Comparison of ENCODE assay signal across 9 mouse cellular contexts in the genomic region with DNA sequence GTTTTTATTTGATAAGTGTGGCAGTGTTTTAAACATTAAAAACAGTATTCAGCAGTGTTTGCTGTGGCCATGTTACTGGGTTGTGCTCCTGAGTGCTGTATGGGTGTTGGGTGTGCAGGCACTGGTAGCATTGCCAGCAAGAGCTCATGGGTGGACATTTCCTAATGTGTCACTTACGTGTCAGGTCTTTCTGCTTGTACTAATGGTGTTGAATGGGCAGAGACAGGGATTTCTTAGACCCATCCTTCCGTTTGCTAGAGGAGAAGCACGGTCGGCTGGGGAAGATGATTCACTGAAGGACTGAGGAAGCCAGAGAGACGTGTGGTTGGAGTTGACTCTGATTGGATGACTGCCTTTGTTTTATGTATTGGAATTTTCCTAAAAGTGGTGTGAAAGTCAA.
DNase-seq lines count a peak whose midpoint lies in the region; ATAC-seq and TF ChIP-seq lines count a peak whose summit lies in the region.
"Had no signal": no experiment of that assay in that cellular context is flagged by ENCODE, and none has a peak within 500 bp of the region (broad histone marks: within the 10 kb centered on the region; RNA-seq: fewer than 3 reads in every experiment).

No protein-coding gene starts in this region.

- no peaks in the 10 kb centered on the region for H3K36me3 ChIP-seq in hindbrain, embryonic 16.5 days (ENCODE audit: control insufficient read depth, insufficient read depth, low read length)
- H3K36me3 ChIP-seq in midbrain, embryonic 14.5 days (ENCODE audit: control insufficient read depth, insufficient read depth, low read length), result no peaks in the 10 kb centered on the region

- no peak for ATAC-seq in Patski
- ATAC-seq in hindbrain, embryonic 16.5 days, result peak; percentile 54
- ATAC-seq in midbrain, embryonic 14.5 days (ENCODE audit: low FRiP score, low TSS enrichment), result no peak

- H3K4me3 ChIP-seq in hindbrain, embryonic 16.5 days (ENCODE audit: low read length), result peak overlapping the region; percentile 54
- peak overlapping the region; percentile 54 for H3K4me3 ChIP-seq in midbrain, embryonic 14.5 days (replicated peaks; ENCODE audit: low read depth, low read length)

- no peaks in the 10 kb centered on the region for H3K27me3 ChIP-seq in Patski
- H3K27me3 ChIP-seq in hindbrain, embryonic 16.5 days (replicated peaks; ENCODE audit: control insufficient read depth, insufficient read depth, low read length), result no peaks in the 10 kb centered on the region
- H3K27me3 ChIP-seq in midbrain, embryonic 14.5 days (ENCODE audit: control insufficient read depth, insufficient read depth, low read length), result no peaks in the 10 kb centered on the region

- peak; percentile 4 for DNase-seq in Patski (ENCODE audit: low read depth, low spot score)
- DNase-seq in cerebellum, adult 9-11 months, result peak; percentile 42
- peak; percentile 61 for DNase-seq in midbrain, embryonic 14.5 days
- DNase-seq in heart, postnatal 10 days, result no peak
- no peak for DNase-seq in gastrocnemius, postnatal 25 days
- no peak for DNase-seq in adrenal gland, postnatal 25 days
- no peak for DNase-seq in gastrocnemius, postnatal 10 days

- no peaks in the 10 kb centered on the region for H3K9me3 ChIP-seq in hindbrain, embryonic 16.5 days (ENCODE audit: control insufficient read depth, low read length)
- no peaks in the 10 kb centered on the region for H3K9me3 ChIP-seq in midbrain, embryonic 14.5 days (ENCODE audit: control insufficient read depth, low read length)
- H3K9me3 ChIP-seq: G1E had no signal

- intact Hi-C loops in heart, postnatal 10 days (cut with DNase I), result no loop called here

- peak overlapping the region; percentile 50 for H3K9ac ChIP-seq in hindbrain, embryonic 16.5 days (ENCODE audit: low read depth, low read length)
- peak overlapping the region; percentile 58 for H3K9ac ChIP-seq in midbrain, embryonic 14.5 days (replicated peaks; ENCODE audit: low read length)

- peak overlapping the region; percentile 79 for H3K27ac ChIP-seq in hindbrain, embryonic 16.5 days (ENCODE audit: low read depth, low read length)
- H3K27ac ChIP-seq in midbrain, embryonic 14.5 days (replicated peaks; ENCODE audit: low read depth, low read length), result peak overlapping the region; percentile 74; the same call in 1 of the 2 replicates

- in situ Hi-C loops in Patski (cut with MboI; ENCODE audit: low pct_unique_long_range_greater_than_20kb), result no loop called here

- WGBS in hindbrain, embryonic 16.5 days, result 27% methylated on average over 5 of the region's 5 CpGs
- WGBS in midbrain, embryonic 14.5 days, result 42% methylated on average over 5 of the region's 5 CpGs

- peak overlapping the region; percentile 52 for H3K4me2 ChIP-seq in hindbrain, embryonic 16.5 days (ENCODE audit: low read length)
- H3K4me2 ChIP-seq in midbrain, embryonic 14.5 days (ENCODE audit: low read length), result peak overlapping the region; percentile 59

- POLR2A ChIA-PET in Patski (lab: Charles Lee), result interaction anchor here (0.6 kb wide), 1 partner anchor 63 kb away, joined by 3 read pairs; no protein-coding TSS in a partner anchor

- peaks cover 5% of the 10 kb centered on the region for H3K4me1 ChIP-seq in hindbrain, embryonic 16.5 days (ENCODE audit: control insufficient read depth, insufficient read depth, low read depth, low read length)
- no peaks in the 10 kb centered on the region for H3K4me1 ChIP-seq in midbrain, embryonic 14.5 days (ENCODE audit: control insufficient read depth, insufficient read depth, low read length)

- TF ChIP-seq CTCF in Patski (IDR thresholded peaks at IDR 0.05), result no peak

- CTCF ChIA-PET in Patski (lab: Charles Lee), result interaction anchor here (1.0 kb wide), 1 partner anchor 10 kb away, joined by 3 read pairs; no protein-coding TSS in a partner anchor

Comparison
In these comparisons a context has a peak if more than half of its experiments do, and no peak if none do; other contexts are left out.
1. DNase-seq: peak in Patski (single experiment), cerebellum, adult 9-11 months (single experiment) and midbrain, embryonic 14.5 days (single experiment); none in heart, postnatal 10 days (0 of 2), gastrocnemius, postnatal 25 days (single experiment), adrenal gland, postnatal 25 days (single experiment) and gastrocnemius, postnatal 10 days (single experiment).